Mouse (Mus musculus): ENCODE results near the gene Enpp5.

Enpp5 gene
- long read RNA-seq, experiment 1, transcript Enpp5-201 (4 exons, 2,534 nt): major isoform, 27 of 62 reads
- long read RNA-seq, experiment 1, transcript Enpp5-203 (4 exons, 2,490 nt): minor isoform, 15 of 62 reads
- long read RNA-seq, experiment 1, partial matches to known transcripts: 17 of 62 reads
- long read RNA-seq, experiment 1, other reads (novel, unspliced or antisense): 3 of 62 reads
- long read RNA-seq, experiment 2, transcript Enpp5-203 (4 exons, 2,490 nt): minor isoform, 6 of 65 reads
- long read RNA-seq, experiment 2, transcript Enpp5-201 (4 exons, 2,534 nt): major isoform, 25 of 65 reads
- long read RNA-seq, experiment 2, partial matches to known transcripts: 30 of 65 reads
- long read RNA-seq, experiment 2, other reads (novel, unspliced or antisense): 4 of 65 reads

- intact Hi-C loops (cut with DNase I): loop anchor here (10.0 kb wide), 1 partner anchor 176 kb away; no protein-coding TSS in a partner anchor
These were observed at the start of gene Enpp5 for GRCm38 (mm10) chr17:44078631-44079350. Gene Enpp5 (plus strand): TSS chr17:44078813.

GRCm38 (mm10) chr17:44029616-44030015, 49.0 kb upstream of the Enpp5 start:
- intact Hi-C loops (cut with DNase I): no loop called here

- intact Hi-C loops (cut with DNase I): no loop called here
These were observed 47.6 kb upstream of the Enpp5 start for GRCm38 (mm10) chr17:44030776-44031587.

- intact Hi-C loops (cut with DNase I): loop anchor here (5.0 kb wide), 1 partner anchor 348 kb away; no protein-coding TSS in a partner anchor
These were observed 43.6 kb upstream of the Enpp5 start for GRCm38 (mm10) chr17:44035005-44035404.

- intact Hi-C loops (cut with DNase I): loop anchor here (5.0 kb wide), 1 partner anchor 351 kb away; no protein-coding TSS in a partner anchor
These were observed 40.0 kb upstream of the Enpp5 start for GRCm38 (mm10) chr17:44038656-44039055.

- intact Hi-C loops (cut with DNase I): loop anchor here (2.0 kb wide), 1 partner anchor 160 kb away; no protein-coding TSS in a partner anchor
These were observed 38.2 kb upstream of the Enpp5 start for GRCm38 (mm10) chr17:44040449-44040848.

GRCm38 (mm10) chr17:44042301-44042700, 36.3 kb upstream of the Enpp5 start:
- intact Hi-C loops (cut with DNase I): no loop called here

GRCm38 (mm10) chr17:44042861-44043260, 35.8 kb upstream of the Enpp5 start:
- intact Hi-C loops (cut with DNase I): no loop called here

- intact Hi-C loops (cut with DNase I): no loop called here
These were observed 25.2 kb upstream of the Enpp5 start for GRCm38 (mm10) chr17:44053427-44053826.

GRCm38 (mm10) chr17:44057123-44057522, 21.5 kb upstream of the Enpp5 start:
- intact Hi-C loops (cut with DNase I): no loop called here

- intact Hi-C loops (cut with DNase I): no loop called here
These were observed 20.5 kb upstream of the Enpp5 start for GRCm38 (mm10) chr17:44058145-44058544.

GRCm38 (mm10) chr17:44060781-44061180, 17.8 kb upstream of the Enpp5 start:
- intact Hi-C loops (cut with DNase I): loop anchor here (2.0 kb wide), 1 partner anchor 120 kb away; no protein-coding TSS in a partner anchor

GRCm38 (mm10) chr17:44061289-44061890, 17.2 kb upstream of the Enpp5 start:
- intact Hi-C loops (cut with DNase I): loop anchor here (2.0 kb wide), 1 partner anchor 119 kb away; no protein-coding TSS in a partner anchor

GRCm38 (mm10) chr17:44068876-44069275, 9.7 kb upstream of the Enpp5 start:
- intact Hi-C loops (cut with DNase I): no loop called here

GRCm38 (mm10) chr17:44071680-44072079, 6.9 kb upstream of the Enpp5 start:
- intact Hi-C loops (cut with DNase I): loop anchor here (10.0 kb wide), 1 partner anchor 183 kb away; no protein-coding TSS in a partner anchor

GRCm38 (mm10) chr17:44075601-44076000, 3.0 kb upstream of the Enpp5 start:
- intact Hi-C loops (cut with DNase I): loop anchor here (10.0 kb wide), 1 partner anchor 179 kb away; no protein-coding TSS in a partner anchor

- intact Hi-C loops (cut with DNase I): loop anchor here (1.0 to 10.0 kb wide), 2 partner anchors 54 to 179 kb away; no protein-coding TSS in a partner anchor
These were observed 2.4 kb upstream of the Enpp5 start for GRCm38 (mm10) chr17:44076051-44076680.

- intact Hi-C loops (cut with DNase I): loop anchor here (10.0 kb wide), 1 partner anchor 178 kb away; no protein-coding TSS in a partner anchor
These were observed 1.3 kb upstream of the Enpp5 start for GRCm38 (mm10) chr17:44077146-44077842.

GRCm38 (mm10) chr17:44077843-44078160, 811 bp upstream of the Enpp5 start:
- intact Hi-C loops (cut with DNase I): loop anchor here (10.0 kb wide), 1 partner anchor 177 kb away; no protein-coding TSS in a partner anchor

Measured in adrenal gland (tissue).